Mouse (Mus musculus) CH12F3 (cell line): ENCODE data around the gene Ska3.

ENCODE experiments used
- in situ Hi-C: fragments of 300-500 bp; cut with MboI; formaldehyde crosslinking; loops from 2 replicates; pipeline ENCODE4 v1.14.3; 2020; ENCODE audit warnings: low sequenced_read_pairs

Ska3 gene

GRCm38 (mm10) chr14:57797991-57798931, 27.7 kb downstream of the Ska3 start, which contains the start of gene Sap18:
Gene Sap18 (plus strand): TSS chr14:57798180.
- in situ Hi-C loops: no loop called here

GRCm38 (mm10) chr14:57797551-57797950, 28.4 kb downstream of the Ska3 start:
- in situ Hi-C loops: no loop called here

- in situ Hi-C loops: no loop called here
These were observed 34.8 kb downstream of the Ska3 start for GRCm38 (mm10) chr14:57791171-57791570.

- in situ Hi-C loops: no loop called here
These were observed 36.2 kb downstream of the Ska3 start for GRCm38 (mm10) chr14:57789759-57790158.

- in situ Hi-C loops: no loop called here
These were observed 36.7 kb downstream of the Ska3 start for GRCm38 (mm10) chr14:57789311-57789710.

GRCm38 (mm10) chr14:57787406-57787805, 38.6 kb downstream of the Ska3 start:
- in situ Hi-C loops: no loop called here

GRCm38 (mm10) chr14:57772157-57772815, 53.7 kb downstream of the Ska3 start:
- in situ Hi-C loops: no loop called here

GRCm38 (mm10) chr14:57769102-57769501, 56.9 kb downstream of the Ska3 start:
- in situ Hi-C loops: no loop called here

- in situ Hi-C loops: no loop called here
These were observed 65.3 kb downstream of the Ska3 start for GRCm38 (mm10) chr14:57760447-57761412.

GRCm38 (mm10) chr14:57758237-57758636, 67.7 kb downstream of the Ska3 start, which contains the start of gene Lats2:
Gene Lats2 (minus strand): TSS chr14:57758388.
- in situ Hi-C loops: no loop called here
